Mouse (Mus musculus): ENCODE measurements at regions not wholly inside any gene's neighbourhood (a gene's known extent, or its start where the extent isn't known, plus 50 kb on each side); places are given as distances from the start of the nearest gene placed in this dataset.

DNA sequence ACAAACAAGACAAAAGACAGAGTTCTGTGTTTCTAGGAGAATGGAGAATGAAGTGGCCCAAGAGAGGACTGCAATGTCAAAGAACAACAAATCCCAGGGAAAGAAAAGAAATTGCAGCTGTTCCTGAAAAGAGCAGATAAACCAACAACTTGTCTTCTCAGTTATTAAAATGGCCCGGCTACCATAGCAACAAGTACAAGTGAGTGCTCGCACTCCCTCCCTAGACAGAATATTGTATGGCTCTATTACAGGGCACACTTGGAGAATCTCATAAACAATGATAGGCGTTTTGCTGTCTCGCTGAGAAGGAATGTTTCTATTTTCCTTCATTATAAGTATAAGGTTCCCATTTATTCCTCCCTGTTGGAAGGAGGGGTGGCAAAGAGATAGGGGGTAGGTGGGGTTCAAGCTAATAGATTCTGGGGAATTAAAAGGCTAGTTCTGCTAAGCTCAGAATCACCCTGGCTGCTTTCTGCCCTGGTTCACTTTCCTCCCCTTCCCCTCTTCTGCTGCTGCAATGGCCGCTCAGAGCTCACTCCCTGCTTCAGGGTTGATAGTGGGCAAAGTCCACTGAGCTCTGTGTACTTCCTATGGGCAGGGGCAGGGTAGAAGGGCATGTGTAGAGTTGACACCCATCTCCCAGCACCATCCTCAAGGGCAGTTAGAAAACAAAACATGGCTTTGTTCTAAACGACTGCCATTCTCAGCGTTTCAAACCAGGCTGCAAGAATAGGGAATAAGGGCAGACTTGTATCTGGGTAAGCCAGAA, 178.5 kb downstream of the Gpam start:
- 74% methylated on average over 7 of the region's 7 CpGs for WGBS
- no peak for DNase-seq (ENCODE audit: low spot score)
- Histone ChIP-seq H3K4me1 (ENCODE audit: control insufficient read depth, insufficient read depth, low read length) (no peaks in the 10 kb centered on the region), H3K36me3 (ENCODE audit: control insufficient read depth, insufficient read depth, low read length) (no peaks in the 10 kb centered on the region), H3K27ac (ENCODE audit: low read depth, low read length) (no peak overlapping the region), H3K9me3 (ENCODE audit: control insufficient read depth, low read length) (no peaks in the 10 kb centered on the region), H3K9ac (ENCODE audit: low read length) (no peak overlapping the region), H3K27me3 (ENCODE audit: control insufficient read depth, insufficient read depth, low read length) (no peaks in the 10 kb centered on the region), H3K4me3 (ENCODE audit: low read depth, low read length) (no peak overlapping the region), H3K4me2 (ENCODE audit: low read depth) (no peak overlapping the region)
- no peak for ATAC-seq (ENCODE audit: insufficient read depth, low FRiP score, low TSS enrichment)

DNA sequence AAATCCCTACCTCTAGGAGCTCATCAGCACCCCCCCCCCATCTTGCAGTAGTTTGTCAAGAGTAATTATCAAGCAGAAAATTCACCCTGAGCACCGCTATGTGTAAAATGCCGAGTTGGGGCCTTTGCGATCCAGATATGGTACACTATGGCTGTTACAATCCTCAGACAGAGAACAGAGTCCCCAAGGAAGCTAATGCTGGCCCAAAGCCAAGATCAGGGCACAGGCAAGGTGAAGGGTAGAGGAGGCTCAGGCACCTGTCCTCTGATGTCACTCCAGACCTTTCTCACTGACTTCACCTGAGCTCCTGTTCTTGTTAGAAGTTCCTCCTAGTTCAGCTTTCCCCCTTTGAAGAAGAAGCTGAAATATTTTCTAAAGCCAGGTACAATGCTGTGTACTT, 179.5 kb downstream of the Gpam start:
- no peaks in the 10 kb centered on the region for H3K36me3 ChIP-seq (ENCODE audit: control insufficient read depth, insufficient read depth, low read length)
- H3K4me1 ChIP-seq (ENCODE audit: control insufficient read depth, insufficient read depth, low read length): no peaks in the 10 kb centered on the region
- H3K4me2 ChIP-seq (ENCODE audit: low read depth): no peak overlapping the region
- no peak overlapping the region for H3K9ac ChIP-seq (ENCODE audit: low read length)
- WGBS: 90% methylated on average over 3 of the region's 3 CpGs
- H3K9me3 ChIP-seq (ENCODE audit: control insufficient read depth, low read length): no peaks in the 10 kb centered on the region
- H3K27ac ChIP-seq (ENCODE audit: low read depth, low read length): no peak overlapping the region
- H3K27me3 ChIP-seq (ENCODE audit: control insufficient read depth, insufficient read depth, low read length): no peaks in the 10 kb centered on the region
- no peak overlapping the region for H3K4me3 ChIP-seq (ENCODE audit: low read depth, low read length)
- DNase-seq (ENCODE audit: low spot score) (no peak), ATAC-seq (ENCODE audit: insufficient read depth, low FRiP score, low TSS enrichment) (no peak)

DNA sequence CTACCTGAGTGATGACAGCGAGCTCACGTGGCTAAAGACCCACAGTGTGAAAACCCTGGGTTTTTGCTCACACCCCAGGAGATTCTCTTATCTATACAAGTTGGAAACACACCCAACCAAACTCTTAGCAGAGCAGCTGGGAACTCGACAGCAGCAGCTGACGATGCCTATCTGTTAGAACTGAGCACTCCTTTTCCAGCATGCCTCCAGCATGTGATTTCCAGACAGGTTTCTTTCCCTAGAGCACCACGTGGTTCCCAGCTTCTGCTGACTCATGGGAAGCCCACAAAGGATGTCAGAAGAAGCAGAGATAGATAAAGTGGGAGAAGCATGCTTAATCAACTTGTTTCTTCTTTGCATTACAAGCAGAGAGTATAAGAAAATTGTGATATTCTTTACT, 194.5 kb downstream of the Gpam start:
- ATAC-seq (ENCODE audit: insufficient read depth, low FRiP score, low TSS enrichment) (no peak), DNase-seq (ENCODE audit: low spot score) (no peak)
- H3K36me3 ChIP-seq (ENCODE audit: control insufficient read depth, insufficient read depth, low read length): no peaks in the 10 kb centered on the region
- H3K9me3 ChIP-seq (ENCODE audit: control insufficient read depth, low read length): no peaks in the 10 kb centered on the region
- H3K4me1 ChIP-seq (ENCODE audit: control insufficient read depth, insufficient read depth, low read length): no peaks in the 10 kb centered on the region
- no peak overlapping the region for H3K4me3 ChIP-seq (ENCODE audit: low read depth, low read length)
- no peak overlapping the region for H3K4me2 ChIP-seq (ENCODE audit: low read depth)
- no peaks in the 10 kb centered on the region for H3K27me3 ChIP-seq (ENCODE audit: control insufficient read depth, insufficient read depth, low read length)
- H3K27ac ChIP-seq (ENCODE audit: low read depth, low read length): no peak overlapping the region
- WGBS: 80% methylated on average over 5 of the region's 5 CpGs
- H3K9ac ChIP-seq (ENCODE audit: low read length): no peak overlapping the region

DNA sequence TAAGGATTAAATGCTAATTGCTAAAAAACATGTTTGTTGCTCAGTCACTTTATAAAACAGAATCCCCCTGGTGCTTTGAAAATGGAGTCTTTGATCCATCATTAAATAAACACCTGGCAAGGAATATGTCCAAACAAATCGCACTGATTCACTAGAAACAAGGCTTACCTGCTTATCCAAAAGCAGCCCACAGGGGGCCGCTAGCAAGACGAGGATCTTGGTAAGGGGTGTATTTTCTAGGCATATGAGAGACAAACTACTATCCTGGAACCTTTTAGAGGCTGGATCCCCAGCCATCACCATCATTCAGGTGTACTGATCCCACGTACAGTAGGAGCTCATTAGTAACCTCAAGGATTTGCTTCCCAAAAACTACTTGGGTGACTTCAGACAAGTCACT, 201.2 kb downstream of the Gpam start:
- DNase-seq (ENCODE audit: low spot score) (no peak), ATAC-seq (ENCODE audit: insufficient read depth, low FRiP score, low TSS enrichment) (no peak)

DNA sequence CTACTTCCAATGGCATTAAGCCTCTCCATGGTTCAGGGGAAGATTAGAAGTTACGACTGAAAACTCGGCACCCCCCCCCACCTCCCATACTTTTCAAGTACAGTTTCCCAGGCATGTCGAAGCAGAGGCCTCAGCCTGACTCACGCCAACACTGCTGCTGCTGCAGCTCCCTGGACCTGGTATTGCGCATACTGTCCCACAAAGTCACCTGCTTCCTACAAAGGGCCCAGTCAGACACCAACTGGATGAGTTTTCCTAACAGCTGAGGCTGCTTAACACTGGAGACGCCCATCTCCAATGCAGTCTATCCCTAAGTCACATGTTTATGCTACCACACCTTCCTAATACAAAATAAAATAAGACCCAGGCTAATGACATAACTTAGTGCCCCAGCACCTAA, 207.4 kb downstream of the Gpam start:
- no peaks in the 10 kb centered on the region for H3K36me3 ChIP-seq (ENCODE audit: control insufficient read depth, insufficient read depth, low read length)
- H3K9me3 ChIP-seq (ENCODE audit: control insufficient read depth, low read length): no peaks in the 10 kb centered on the region
- ATAC-seq (ENCODE audit: insufficient read depth, low FRiP score, low TSS enrichment) (no peak), DNase-seq (ENCODE audit: low spot score) (no peak)
- no peak overlapping the region for H3K9ac ChIP-seq (ENCODE audit: low read length)
- H3K4me2 ChIP-seq (ENCODE audit: low read depth): no peak overlapping the region
- H3K4me3 ChIP-seq (ENCODE audit: low read depth, low read length): no peak overlapping the region
- no peak overlapping the region for H3K27ac ChIP-seq (ENCODE audit: low read depth, low read length)
- no peaks in the 10 kb centered on the region for H3K4me1 ChIP-seq (ENCODE audit: control insufficient read depth, insufficient read depth, low read length)
- 83% methylated on average over 6 of the region's 6 CpGs for WGBS
- no peaks in the 10 kb centered on the region for H3K27me3 ChIP-seq (ENCODE audit: control insufficient read depth, insufficient read depth, low read length)

More for the DNA sequence above, 201.2 kb downstream of the Gpam start:
- H3K27ac ChIP-seq (ENCODE audit: low read depth, low read length): no peak overlapping the region
- H3K4me1 ChIP-seq (ENCODE audit: control insufficient read depth, insufficient read depth, low read length): no peaks in the 10 kb centered on the region
- no peak overlapping the region for H3K9ac ChIP-seq (ENCODE audit: low read length)
- no peaks in the 10 kb centered on the region for H3K9me3 ChIP-seq (ENCODE audit: control insufficient read depth, low read length)
- H3K4me2 ChIP-seq (ENCODE audit: low read depth): no peak overlapping the region
- no peaks in the 10 kb centered on the region for H3K36me3 ChIP-seq (ENCODE audit: control insufficient read depth, insufficient read depth, low read length)
- H3K27me3 ChIP-seq (ENCODE audit: control insufficient read depth, insufficient read depth, low read length): no peaks in the 10 kb centered on the region
- H3K4me3 ChIP-seq (ENCODE audit: low read depth, low read length): no peak overlapping the region
- 84% methylated on average over 4 of the region's 4 CpGs for WGBS

DNA sequence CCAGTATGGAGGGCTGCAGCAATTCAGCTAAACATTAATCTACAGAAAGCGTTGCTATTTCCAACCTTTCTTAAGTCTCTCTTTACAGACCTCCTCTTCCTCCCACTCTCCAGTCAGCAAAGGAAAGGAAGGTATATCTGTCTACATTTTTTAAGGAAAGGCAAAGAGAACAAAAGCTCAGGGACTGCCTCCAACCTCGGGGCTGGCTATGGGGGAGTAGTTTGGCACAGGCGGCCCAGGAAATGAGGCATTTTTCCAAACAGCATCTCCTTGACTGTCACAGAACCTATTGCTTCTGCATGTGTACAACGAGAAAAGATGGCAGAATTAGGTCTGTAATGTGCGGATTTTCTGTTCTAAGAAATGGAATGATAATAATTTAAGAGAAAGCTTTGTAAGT, 233.4 kb downstream of the Gpam start:
- Histone ChIP-seq H3K36me3 (ENCODE audit: control insufficient read depth, insufficient read depth, low read length) (no peaks in the 10 kb centered on the region), H3K4me1 (ENCODE audit: control insufficient read depth, insufficient read depth, low read length) (no peaks in the 10 kb centered on the region), H3K27me3 (ENCODE audit: control insufficient read depth, insufficient read depth, low read length) (no peaks in the 10 kb centered on the region), H3K9ac (ENCODE audit: low read length) (no peak overlapping the region), H3K4me3 (ENCODE audit: low read depth, low read length) (no peak overlapping the region), H3K4me2 (ENCODE audit: low read depth) (no peak overlapping the region), H3K9me3 (ENCODE audit: control insufficient read depth, low read length) (no peaks in the 10 kb centered on the region), H3K27ac (ENCODE audit: low read depth, low read length) (no peak overlapping the region)
- ATAC-seq (ENCODE audit: insufficient read depth, low FRiP score, low TSS enrichment): no peak
- 88% methylated on average over 5 of the region's 5 CpGs for WGBS
- DNase-seq (ENCODE audit: low spot score): no peak

DNA sequence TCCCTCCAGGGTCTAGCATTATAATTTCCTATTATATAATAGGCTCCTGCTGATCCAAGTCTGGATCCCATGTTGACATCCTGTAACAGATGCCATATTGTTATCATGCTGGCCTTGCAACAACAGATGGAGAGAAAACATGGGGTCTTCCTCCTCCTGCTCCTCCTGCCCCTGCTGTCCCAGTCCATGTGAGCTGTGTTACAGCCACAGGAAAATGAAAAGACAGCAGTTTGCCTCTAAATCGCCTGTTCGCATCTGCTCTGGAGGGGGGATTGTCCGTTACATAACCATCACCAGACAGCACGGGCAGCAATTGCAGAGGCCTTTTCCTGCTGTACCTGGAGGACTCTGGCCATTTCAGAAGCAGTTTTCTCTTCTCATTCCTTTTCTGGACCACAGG, 260.0 kb downstream of the Gpam start:
- Histone ChIP-seq H3K27ac (ENCODE audit: low read depth, low read length) (no peak overlapping the region), H3K4me1 (ENCODE audit: control insufficient read depth, insufficient read depth, low read length) (no peaks in the 10 kb centered on the region), H3K9me3 (ENCODE audit: control insufficient read depth, low read length) (no peaks in the 10 kb centered on the region), H3K4me3 (ENCODE audit: low read depth, low read length) (no peak overlapping the region), H3K27me3 (ENCODE audit: control insufficient read depth, insufficient read depth, low read length) (no peaks in the 10 kb centered on the region), H3K4me2 (ENCODE audit: low read depth) (no peak overlapping the region), H3K36me3 (ENCODE audit: control insufficient read depth, insufficient read depth, low read length) (no peaks in the 10 kb centered on the region), H3K9ac (ENCODE audit: low read length) (no peak overlapping the region)
- no peak for DNase-seq (ENCODE audit: low spot score)
- 91% methylated on average over 4 of the region's 4 CpGs for WGBS
- ATAC-seq (ENCODE audit: insufficient read depth, low FRiP score, low TSS enrichment): no peak

DNA sequence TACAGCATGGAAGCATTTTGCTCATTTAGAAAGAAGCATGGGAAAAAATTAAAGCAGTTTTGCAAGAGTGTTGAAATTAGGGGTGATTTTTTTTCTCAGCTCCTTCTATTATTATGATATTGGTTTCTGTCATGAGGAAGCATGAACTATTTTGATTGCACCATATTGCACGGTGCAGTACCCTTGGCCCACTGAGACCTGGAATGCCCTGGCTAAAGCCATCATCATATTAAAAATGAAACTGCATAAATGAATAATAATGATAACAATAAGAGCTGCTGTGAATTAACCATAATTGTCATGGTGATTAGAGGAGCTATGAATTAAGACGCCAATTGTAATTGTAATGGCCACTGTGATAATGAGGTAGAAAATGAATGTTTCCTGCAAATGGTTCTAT, 271.8 kb downstream of the Gpam start:
- no peak for ATAC-seq (ENCODE audit: insufficient read depth, low FRiP score, low TSS enrichment)
- H3K4me2 ChIP-seq (ENCODE audit: low read depth): no peak overlapping the region
- no peaks in the 10 kb centered on the region for H3K4me1 ChIP-seq (ENCODE audit: control insufficient read depth, insufficient read depth, low read length)
- no peak overlapping the region for H3K4me3 ChIP-seq (ENCODE audit: low read depth, low read length)
- H3K36me3 ChIP-seq (ENCODE audit: control insufficient read depth, insufficient read depth, low read length): no peaks in the 10 kb centered on the region
- H3K27ac ChIP-seq (ENCODE audit: low read depth, low read length): no peak overlapping the region
- no peak overlapping the region for H3K9ac ChIP-seq (ENCODE audit: low read length)
- 82% methylated on average over 2 of the region's 2 CpGs for WGBS
- no peak for DNase-seq (ENCODE audit: low spot score)
- H3K27me3 ChIP-seq (ENCODE audit: control insufficient read depth, insufficient read depth, low read length): no peaks in the 10 kb centered on the region
- H3K9me3 ChIP-seq (ENCODE audit: control insufficient read depth, low read length): no peaks in the 10 kb centered on the region

DNA sequence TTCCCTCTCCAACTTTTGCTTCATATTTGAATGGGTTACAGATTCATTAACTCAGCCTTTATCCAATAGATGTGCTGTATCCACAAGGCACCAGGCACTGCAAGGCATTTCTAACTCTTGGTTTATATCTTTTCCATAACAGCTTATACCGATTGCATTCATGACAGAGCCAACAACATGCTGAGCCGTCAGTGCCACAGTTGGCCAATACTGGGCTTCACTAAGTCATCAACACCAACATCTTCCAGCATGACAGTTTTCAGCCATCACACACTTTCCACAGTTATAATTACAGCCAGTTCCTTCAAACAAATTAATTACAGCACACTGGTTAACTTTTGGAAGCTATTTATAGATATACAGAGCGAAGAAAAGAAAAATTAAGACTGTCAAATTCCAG, 288.8 kb downstream of the Gpam start:
- Histone ChIP-seq H3K4me1 (ENCODE audit: control insufficient read depth, insufficient read depth, low read length) (no peaks in the 10 kb centered on the region), H3K36me3 (ENCODE audit: control insufficient read depth, insufficient read depth, low read length) (no peaks in the 10 kb centered on the region), H3K9ac (ENCODE audit: low read length) (no peak overlapping the region), H3K4me3 (ENCODE audit: low read depth, low read length) (no peak overlapping the region), H3K4me2 (ENCODE audit: low read depth) (no peak overlapping the region), H3K27ac (ENCODE audit: low read depth, low read length) (no peak overlapping the region), H3K9me3 (ENCODE audit: control insufficient read depth, low read length) (no peaks in the 10 kb centered on the region), H3K27me3 (ENCODE audit: control insufficient read depth, insufficient read depth, low read length) (no peaks in the 10 kb centered on the region)
- DNase-seq (ENCODE audit: low spot score) (no peak), ATAC-seq (ENCODE audit: insufficient read depth, low FRiP score, low TSS enrichment) (no peak)
- WGBS: 93% methylated on average over 3 of the region's 3 CpGs

All from neural tube, embryonic 11.5 days (tissue).